Mouse (Mus musculus): Measurements from ENCODE around the gene Slc17a5. TPM values are rescaled to one million over a fixed set of nuclear protein-coding genes. Genes with fewer than 3 reads are reported as not detected.

Gene Slc17a5
- polyA plus RNA-seq, 1 experiment from 2014 or later: 10.2 TPM

- ATAC-seq: no peak
- Histone ChIP-seq H3K27me3 (replicated peaks; ENCODE audit: control insufficient read depth, insufficient read depth, low read length) (no peaks in the 10 kb centered on the region), H3K27ac (ENCODE audit: low read depth, low read length) (no peak overlapping the region), H3K4me3 (ENCODE audit: low read depth, low read length) (no peak overlapping the region), H3K9ac (ENCODE audit: low read length) (no peak overlapping the region), H3K9me3 (replicated peaks; ENCODE audit: control insufficient read depth, low read length) (no peaks in the 10 kb centered on the region), H3K36me3 (ENCODE audit: control insufficient read depth, insufficient read depth, low read length) (no peaks in the 10 kb centered on the region), H3K4me1 (ENCODE audit: control insufficient read depth, insufficient read depth, low read length) (no peaks in the 10 kb centered on the region), H3K4me2 (ENCODE audit: low read length) (no peak overlapping the region)
- WGBS: 41% methylated on average over 4 of the region's 4 CpGs
- DNase-seq (ENCODE audit: low spot score): peak; percentile 48
Measured at GRCm38 (mm10) chr9:78601046-78601730, 13.3 kb upstream of the Slc17a5 start.

- ATAC-seq: no peak
- Histone ChIP-seq H3K9ac (ENCODE audit: low read length) (no peak overlapping the region), H3K4me2 (ENCODE audit: low read length) (no peak overlapping the region), H3K4me1 (ENCODE audit: control insufficient read depth, insufficient read depth, low read length) (no peaks in the 10 kb centered on the region), H3K27ac (ENCODE audit: low read depth, low read length) (no peak overlapping the region), H3K27me3 (replicated peaks; ENCODE audit: control insufficient read depth, insufficient read depth, low read length) (no peaks in the 10 kb centered on the region), H3K9me3 (replicated peaks; ENCODE audit: control insufficient read depth, low read length) (no peaks in the 10 kb centered on the region), H3K4me3 (ENCODE audit: low read depth, low read length) (no peak overlapping the region), H3K36me3 (ENCODE audit: control insufficient read depth, insufficient read depth, low read length) (no peaks in the 10 kb centered on the region)
- no peak for DNase-seq (ENCODE audit: low spot score)
- 86% methylated on average over 5 of the region's 5 CpGs for WGBS
Measured at GRCm38 (mm10) chr9:78599927-78600326, 12.1 kb upstream of the Slc17a5 start.

GRCm38 (mm10) chr9:78596834-78597233 is 9.0 kb upstream of the Slc17a5 start:
- H3K9me3 ChIP-seq (replicated peaks; ENCODE audit: control insufficient read depth, low read length): no peaks in the 10 kb centered on the region
- H3K4me1 ChIP-seq (ENCODE audit: control insufficient read depth, insufficient read depth, low read length): no peaks in the 10 kb centered on the region
- 3% methylated on average over 5 of the region's 5 CpGs for WGBS
- no peaks in the 10 kb centered on the region for H3K27me3 ChIP-seq (replicated peaks; ENCODE audit: control insufficient read depth, insufficient read depth, low read length)
- peak; percentile 63 for ATAC-seq
- peak; percentile 67 for DNase-seq (ENCODE audit: low spot score)
- no peak overlapping the region for H3K4me2 ChIP-seq (ENCODE audit: low read length)
- H3K36me3 ChIP-seq (ENCODE audit: control insufficient read depth, insufficient read depth, low read length): no peaks in the 10 kb centered on the region
- H3K27ac ChIP-seq (ENCODE audit: low read depth, low read length): no peak overlapping the region
- no peak overlapping the region for H3K4me3 ChIP-seq (ENCODE audit: low read depth, low read length)
- no peak overlapping the region for H3K9ac ChIP-seq (ENCODE audit: low read length)

GRCm38 (mm10) chr9:78595769-78596555 is 8.1 kb upstream of the Slc17a5 start:
- H3K4me3 ChIP-seq (ENCODE audit: low read depth, low read length): no peak overlapping the region
- H3K4me1 ChIP-seq (ENCODE audit: control insufficient read depth, insufficient read depth, low read length): no peaks in the 10 kb centered on the region
- H3K9ac ChIP-seq (ENCODE audit: low read length): no peak overlapping the region
- DNase-seq (ENCODE audit: low spot score) (no peak), ATAC-seq (no peak)
- no peaks in the 10 kb centered on the region for H3K36me3 ChIP-seq (ENCODE audit: control insufficient read depth, insufficient read depth, low read length)
- no peaks in the 10 kb centered on the region for H3K9me3 ChIP-seq (replicated peaks; ENCODE audit: control insufficient read depth, low read length)
- H3K4me2 ChIP-seq (ENCODE audit: low read length): no peak overlapping the region
- 93% methylated on average over 18 of the region's 18 CpGs for WGBS
- H3K27ac ChIP-seq (ENCODE audit: low read depth, low read length): no peak overlapping the region
- no peaks in the 10 kb centered on the region for H3K27me3 ChIP-seq (replicated peaks; ENCODE audit: control insufficient read depth, insufficient read depth, low read length)

- ATAC-seq: no peak
- Histone ChIP-seq H3K27me3 (replicated peaks; ENCODE audit: control insufficient read depth, insufficient read depth, low read length) (no peaks in the 10 kb centered on the region), H3K27ac (ENCODE audit: low read depth, low read length) (no peak overlapping the region), H3K4me2 (ENCODE audit: low read length) (no peak overlapping the region), H3K36me3 (ENCODE audit: control insufficient read depth, insufficient read depth, low read length) (no peaks in the 10 kb centered on the region), H3K4me3 (ENCODE audit: low read depth, low read length) (no peak overlapping the region), H3K9ac (ENCODE audit: low read length) (no peak overlapping the region), H3K9me3 (replicated peaks; ENCODE audit: control insufficient read depth, low read length) (no peaks in the 10 kb centered on the region), H3K4me1 (ENCODE audit: control insufficient read depth, insufficient read depth, low read length) (no peaks in the 10 kb centered on the region)
- 89% methylated on average over 3 of the region's 3 CpGs for WGBS
- DNase-seq (ENCODE audit: low spot score): no peak
Measured at GRCm38 (mm10) chr9:78595257-78595656, 7.4 kb upstream of the Slc17a5 start.

GRCm38 (mm10) chr9:78590471-78590870 is 2.6 kb upstream of the Slc17a5 start:
- 0 out of 2 replicates have a peak, but pooled peaks cover 3% of the 10 kb centered on the region for H3K4me1 ChIP-seq (ENCODE audit: control insufficient read depth, insufficient read depth, low read length)
- H3K9me3 ChIP-seq (replicated peaks; ENCODE audit: control insufficient read depth, low read length): no peaks in the 10 kb centered on the region
- DNase-seq (ENCODE audit: low spot score) (no peak), ATAC-seq (no peak)
- no peaks in the 10 kb centered on the region for H3K36me3 ChIP-seq (ENCODE audit: control insufficient read depth, insufficient read depth, low read length)
- H3K4me2 ChIP-seq (ENCODE audit: low read length): no peak overlapping the region
- 94% methylated on average over 2 of the region's 2 CpGs for WGBS
- no peak overlapping the region for H3K4me3 ChIP-seq (ENCODE audit: low read depth, low read length)
- no peak overlapping the region for H3K9ac ChIP-seq (ENCODE audit: low read length)
- H3K27ac ChIP-seq (ENCODE audit: low read depth, low read length): no peak overlapping the region
- H3K27me3 ChIP-seq (replicated peaks; ENCODE audit: control insufficient read depth, insufficient read depth, low read length): no peaks in the 10 kb centered on the region

- no peak overlapping the region for H3K27ac ChIP-seq (ENCODE audit: low read depth, low read length)
- H3K9ac ChIP-seq (ENCODE audit: low read length): peak overlapping the region; percentile 71
- 0 out of 2 replicates have a peak, but pooled peaks cover 2% of the 10 kb centered on the region for H3K36me3 ChIP-seq (ENCODE audit: control insufficient read depth, insufficient read depth, low read length)
- DNase-seq (ENCODE audit: low spot score) (no peak), ATAC-seq (peak; percentile 37)
- 0 out of 2 replicates have a peak, but pooled peaks cover 3% of the 10 kb centered on the region for H3K4me1 ChIP-seq (ENCODE audit: control insufficient read depth, insufficient read depth, low read length)
- no peaks in the 10 kb centered on the region for H3K9me3 ChIP-seq (replicated peaks; ENCODE audit: control insufficient read depth, low read length)
- H3K27me3 ChIP-seq (replicated peaks; ENCODE audit: control insufficient read depth, insufficient read depth, low read length): no peaks in the 10 kb centered on the region
- peak overlapping the region; percentile 58 for H3K4me3 ChIP-seq (ENCODE audit: low read depth, low read length)
- H3K4me2 ChIP-seq (ENCODE audit: low read length): peak overlapping the region; percentile 64
- WGBS: 84% methylated on average over 10 of the region's 10 CpGs
Measured at GRCm38 (mm10) chr9:78588411-78589033, 681 bp upstream of the Slc17a5 start.

GRCm38 (mm10) chr9:78587218-78587883 is 490 bp downstream of the Slc17a5 start:
- DNase-seq (ENCODE audit: low spot score): peak; percentile 42
- Histone ChIP-seq H3K4me2 (ENCODE audit: low read length) (peak overlapping the region; percentile 64), H3K4me3 (ENCODE audit: low read depth, low read length) (peak overlapping the region; percentile 58), H3K36me3 (ENCODE audit: control insufficient read depth, insufficient read depth, low read length) (0 out of 2 replicates have a peak, but pooled peaks cover 3% of the 10 kb centered on the region), H3K9ac (ENCODE audit: low read length) (peak overlapping the region; percentile 71), H3K27me3 (replicated peaks; ENCODE audit: control insufficient read depth, insufficient read depth, low read length) (no peaks in the 10 kb centered on the region), H3K27ac (ENCODE audit: low read depth, low read length) (peak overlapping the region; percentile 44; the same call in 1 of the 2 replicates), H3K4me1 (ENCODE audit: control insufficient read depth, insufficient read depth, low read length) (0 out of 2 replicates have a peak, but pooled peaks cover 3% of the 10 kb centered on the region), H3K9me3 (replicated peaks; ENCODE audit: control insufficient read depth, low read length) (no peaks in the 10 kb centered on the region)
- ATAC-seq: peak; percentile 75
- WGBS: 3% methylated on average over 31 of the region's 31 CpGs
